Mouse (Mus musculus) T-cell, adult 2 months (primary cell): ENCODE data around the gene Gpat2.
A peak's percentile ranks its signal among the peaks of the same experiment; 100 is the strongest.

Source experiments
- DNase-seq: peaks from one replicate; pipeline ENCODE4 v3.0.0; 2022; ENCODE audit warnings: low spot score

The Gpat2 gene

GRCm38 (mm10) chr2:127444055-127444789 is 19.2 kb downstream of the Gpat2 start, which contains the start of gene Fahd2a:
Gene Fahd2a, minus strand, starts transcription at chr2:127444565.
- peak; percentile 92 for DNase-seq

- no peak for DNase-seq
These were observed 21.8 kb downstream of the Gpat2 start for GRCm38 (mm10) chr2:127446847-127447246.

- DNase-seq = no peak
These were observed 24.7 kb downstream of the Gpat2 start for GRCm38 (mm10) chr2:127449691-127450090.

- no peak for DNase-seq
These were observed 26.7 kb downstream of the Gpat2 start for GRCm38 (mm10) chr2:127451748-127452147.

GRCm38 (mm10) chr2:127453141-127453540 is 28.1 kb downstream of the Gpat2 start:
- DNase-seq = no peak

GRCm38 (mm10) chr2:127453764-127454163 is 28.8 kb downstream of the Gpat2 start:
- DNase-seq = peak; percentile 39

- DNase-seq = no peak
These were observed 34.3 kb downstream of the Gpat2 start for GRCm38 (mm10) chr2:127459341-127459740.

- no peak for DNase-seq
These were observed 36.4 kb downstream of the Gpat2 start for GRCm38 (mm10) chr2:127461351-127461750.

GRCm38 (mm10) chr2:127462314-127462713 is 37.3 kb downstream of the Gpat2 start:
- peak; percentile 8 for DNase-seq

GRCm38 (mm10) chr2:127470183-127470582 is 45.2 kb downstream of the Gpat2 start:
- DNase-seq = no peak

GRCm38 (mm10) chr2:127470661-127471060 is 45.7 kb downstream of the Gpat2 start:
- DNase-seq = no peak

GRCm38 (mm10) chr2:127471281-127471680 is 46.3 kb downstream of the Gpat2 start:
- no peak for DNase-seq

GRCm38 (mm10) chr2:127472279-127472678 is 47.3 kb downstream of the Gpat2 start:
- no peak for DNase-seq

GRCm38 (mm10) chr2:127479210-127479609 is 54.2 kb downstream of the Gpat2 start:
- no peak for DNase-seq

GRCm38 (mm10) chr2:127479763-127480162 is 54.8 kb downstream of the Gpat2 start:
- no peak for DNase-seq

GRCm38 (mm10) chr2:127481841-127482532 is 57.0 kb downstream of the Gpat2 start:
- DNase-seq = no peak

- no peak for DNase-seq
These were observed 57.5 kb downstream of the Gpat2 start for GRCm38 (mm10) chr2:127482533-127482911.

GRCm38 (mm10) chr2:127483001-127483400 is 58.0 kb downstream of the Gpat2 start:
- no peak for DNase-seq

- DNase-seq = no peak
These were observed 59.6 kb downstream of the Gpat2 start for GRCm38 (mm10) chr2:127484476-127485170.
